Mouse (Mus musculus): ENCODE measurements around the gene Bpifb3. TPM values are rescaled to one million over a fixed set of nuclear protein-coding genes. Genes with fewer than 3 reads are reported as not detected.

Bpifb3 gene
- total RNA-seq, 2 experiments from 2014 or later, result not detected

Other genes with a start within 250 kb of the Bpifb3 start
- not detected for gene Dnmt3c, start 221.6 kb upstream of the Bpifb3 start, total RNA-seq (2021)
- gene Mapre1, start 177.0 kb upstream of the Bpifb3 start, total RNA-seq (2021), result 10 to 100 TPM; 51.4 to 57.7 TPM
- not detected for gene Efcab8, start 138.3 kb upstream of the Bpifb3 start, total RNA-seq (2021)
- not detected for gene Sun5, start 47.1 kb upstream of the Bpifb3 start, total RNA-seq (2021)
- gene Bpifb2, start 43.2 kb upstream of the Bpifb3 start, total RNA-seq (2021), result not detected
- gene Bpifb6, start 17.8 kb upstream of the Bpifb3 start, total RNA-seq (2021), result not detected
- gene Bpifb4, start 20.0 kb downstream of the Bpifb3 start, total RNA-seq (2021), result not detected
- not detected for gene Bpifa6, start 56.7 kb downstream of the Bpifb3 start, total RNA-seq (2021)
- not detected for gene Bpifa2, start 90.0 kb downstream of the Bpifb3 start, total RNA-seq (2021)
- not detected for gene Bpifa3, start 212.1 kb downstream of the Bpifb3 start, total RNA-seq (2021)
- not detected for gene Bpifa1, start 224.7 kb downstream of the Bpifb3 start, total RNA-seq (2021)
- not detected for gene Bpifa5, start 244.4 kb downstream of the Bpifb3 start, total RNA-seq (2021)